Mouse (Mus musculus): Measurements from ENCODE around the gene Zfp867.

The Zfp867 gene

DNA sequence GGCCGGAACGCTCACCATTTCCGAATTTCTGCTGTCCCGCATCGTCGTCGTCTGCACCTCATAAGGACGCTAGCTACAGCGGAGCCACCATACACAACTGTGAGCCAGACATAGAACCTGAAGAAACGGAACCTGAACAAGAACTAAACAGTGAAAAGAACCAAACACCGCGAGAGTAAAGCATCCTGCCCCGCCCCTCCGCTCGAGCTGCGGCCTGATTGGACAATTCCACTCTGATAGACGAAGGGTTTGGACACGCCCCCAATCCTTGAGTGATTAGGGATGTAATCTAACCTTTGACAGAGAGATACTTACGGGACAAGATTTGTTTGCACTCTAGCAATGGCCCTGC is at the start of gene Zfp867:
Zfp867 (minus strand) TSS at position 149 of the 352 bp plus-strand sequence.
- peak; percentile 99 for DNase-seq

DNA sequence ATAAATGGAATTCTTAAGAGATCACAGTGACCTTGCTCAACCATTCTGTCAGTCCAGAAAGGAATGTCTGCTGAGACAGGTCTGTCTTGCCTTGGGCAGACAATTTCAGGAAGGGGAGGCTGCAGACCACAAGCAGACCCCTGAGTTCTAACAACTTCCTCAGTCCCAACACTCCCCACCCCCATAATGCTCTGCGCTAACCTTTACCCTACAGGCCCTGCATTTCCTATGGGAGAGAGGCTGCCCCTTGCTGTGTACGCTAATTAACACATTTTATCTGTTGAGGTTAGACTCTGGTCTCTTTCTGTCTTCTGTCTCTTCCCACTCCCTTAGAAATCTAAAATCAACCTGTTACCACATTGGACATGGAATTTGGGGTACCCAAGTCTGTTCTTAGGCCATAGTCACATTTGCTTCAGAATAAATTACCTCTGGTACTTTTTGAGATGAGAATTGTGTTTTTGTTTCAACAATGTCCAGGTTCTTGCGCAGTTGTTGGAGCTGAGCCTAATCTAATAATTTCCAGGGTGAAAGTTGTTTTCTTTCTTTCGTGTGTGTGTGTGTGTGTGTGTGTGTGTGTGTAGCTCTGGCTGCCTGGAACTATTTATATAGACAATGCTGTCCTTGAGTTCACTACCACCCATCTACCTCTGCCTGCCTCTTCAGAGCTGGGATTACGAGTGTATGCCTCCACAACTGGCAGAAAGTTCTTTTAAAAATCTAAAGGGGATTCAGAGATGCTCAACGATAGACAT is 47.6 kb upstream of the Zfp867 start:
- no peak for DNase-seq

DNA sequence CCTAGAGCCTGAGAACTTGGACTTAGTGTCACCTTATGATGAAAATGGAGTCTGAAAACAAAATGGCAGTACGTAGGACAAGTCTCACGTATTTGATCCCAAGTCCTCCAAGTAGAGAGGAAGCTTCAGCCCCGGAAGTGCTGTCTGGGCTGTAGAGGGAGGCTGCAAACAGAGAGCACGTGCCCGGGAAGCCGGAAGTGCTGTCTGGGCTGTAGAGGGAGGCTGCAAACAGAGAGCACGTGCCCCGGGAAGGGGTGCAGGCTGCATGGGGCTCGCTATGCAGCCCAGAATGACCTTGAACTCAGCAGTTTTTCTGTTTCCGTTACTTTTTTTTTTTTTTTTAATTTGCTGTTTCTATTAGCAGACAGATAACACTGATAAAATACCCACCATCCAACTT is 46.0 kb upstream of the Zfp867 start:
- peak; percentile 96 for DNase-seq

DNA sequence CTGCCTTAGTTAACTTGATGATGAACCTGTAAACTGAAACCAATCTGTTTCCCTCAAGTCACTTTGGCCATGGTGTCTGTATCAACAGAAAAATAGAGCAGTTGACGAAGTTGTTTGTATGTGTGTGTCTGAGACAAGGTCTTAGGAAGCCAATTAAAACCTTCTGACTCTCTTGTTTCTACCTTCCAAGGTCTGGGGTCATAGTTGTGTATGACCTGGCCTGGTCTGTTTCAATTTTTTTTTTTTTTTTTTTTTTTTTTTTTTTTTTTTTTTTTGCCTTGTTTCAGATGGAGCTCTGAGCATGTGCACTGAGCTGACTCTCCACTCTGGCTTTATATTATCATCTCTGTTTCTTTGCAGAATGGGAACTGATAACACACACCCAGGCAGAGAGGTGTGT is 45.2 kb upstream of the Zfp867 start:
- no peak for DNase-seq

- DNase-seq: no peak
Measured at GRCm38 (mm10) chr11:59514789-59515188, 42.5 kb upstream of the Zfp867 start.

- DNase-seq: peak; percentile 90
Measured at GRCm38 (mm10) chr11:59514381-59514780, 42.1 kb upstream of the Zfp867 start.

DNA sequence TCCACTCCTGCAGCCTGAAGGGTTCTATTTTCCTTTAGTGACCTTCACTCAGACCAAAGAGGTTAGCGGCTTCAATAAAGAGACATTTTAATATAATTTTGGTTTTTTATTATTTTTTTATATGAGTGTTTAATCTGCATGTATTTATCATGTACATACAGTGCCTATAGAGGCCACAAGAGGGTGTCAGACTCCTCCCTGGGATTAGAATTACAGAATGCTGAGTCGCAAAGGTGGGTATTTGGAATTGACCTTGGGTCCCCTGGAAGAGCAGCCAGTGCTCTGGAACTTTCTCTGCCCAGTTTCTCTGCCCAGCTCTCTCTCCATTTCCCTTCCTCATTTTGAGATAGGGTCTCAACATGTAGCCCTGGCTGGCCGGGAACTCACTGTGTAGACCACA is 41.3 kb upstream of the Zfp867 start:
- no peak for DNase-seq

GRCm38 (mm10) chr11:59512733-59513132 is 40.5 kb upstream of the Zfp867 start:
- DNase-seq: no peak

DNA sequence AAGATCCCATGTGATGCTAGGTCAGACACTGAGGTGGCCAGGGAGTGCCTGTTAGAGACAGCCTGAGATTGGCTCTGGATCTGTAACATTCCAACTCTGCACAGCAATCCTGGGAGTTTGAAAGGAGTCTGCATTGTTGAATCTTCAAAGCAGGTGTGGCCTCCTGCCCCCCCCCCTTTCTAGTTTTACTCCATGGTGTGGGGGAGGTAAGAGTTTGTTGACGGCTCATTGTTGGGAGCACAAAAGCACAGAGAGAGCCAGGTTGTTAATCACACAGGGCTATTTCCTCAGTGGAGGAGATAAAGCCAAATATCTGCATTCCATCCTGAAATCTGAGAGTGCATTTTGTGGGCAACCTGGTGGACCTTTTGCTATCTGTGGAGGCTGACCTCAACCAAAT is 39.3 kb upstream of the Zfp867 start:
- no peak for DNase-seq

DNA sequence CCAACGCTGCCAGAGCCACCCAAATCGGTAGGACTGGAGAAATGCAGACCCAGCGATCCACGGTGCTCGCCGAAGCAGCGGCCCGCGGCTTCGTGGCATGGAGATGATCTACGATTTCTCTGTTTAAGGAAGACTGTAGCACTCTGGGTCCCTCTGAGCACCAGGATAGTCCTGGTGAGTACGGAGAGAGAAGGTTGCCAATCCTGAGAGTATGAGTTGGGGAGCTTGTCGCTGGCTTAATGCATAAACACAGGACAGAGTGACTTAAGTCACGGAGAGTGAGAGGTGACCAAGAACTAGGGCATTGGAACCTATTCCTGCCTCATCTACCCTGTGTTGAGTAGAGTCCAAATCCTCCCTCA is 34.4 kb upstream of the Zfp867 start:
- DNase-seq: no peak

GRCm38 (mm10) chr11:59505839-59506712 is 33.8 kb upstream of the Zfp867 start:
- peak; percentile 99 for DNase-seq

DNA sequence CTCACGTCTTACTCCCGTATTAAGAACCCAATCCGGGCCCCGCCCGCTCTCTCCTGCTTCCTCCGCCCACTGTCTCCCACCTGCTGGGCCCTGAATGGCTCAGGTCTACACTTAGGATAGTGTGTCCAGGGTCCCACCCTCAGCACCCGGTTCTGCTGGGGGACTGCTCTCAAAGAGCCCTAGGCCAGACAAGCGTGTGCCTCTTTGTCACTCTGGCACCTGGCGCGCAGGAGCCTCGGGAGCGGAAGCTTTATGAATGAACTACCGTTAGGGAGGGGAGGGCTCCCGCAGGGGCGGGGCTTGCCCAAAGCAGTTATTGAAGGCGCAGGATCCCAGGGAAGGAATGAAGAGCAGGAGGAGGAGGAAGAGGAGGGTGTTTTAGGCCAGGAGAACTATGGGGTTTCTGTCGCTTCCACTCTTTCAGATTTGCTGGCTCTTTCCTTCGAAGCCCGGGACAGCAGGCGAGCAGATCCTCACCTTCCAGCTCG is 33.1 kb upstream of the Zfp867 start:
- peak; percentile 96 for DNase-seq

DNA sequence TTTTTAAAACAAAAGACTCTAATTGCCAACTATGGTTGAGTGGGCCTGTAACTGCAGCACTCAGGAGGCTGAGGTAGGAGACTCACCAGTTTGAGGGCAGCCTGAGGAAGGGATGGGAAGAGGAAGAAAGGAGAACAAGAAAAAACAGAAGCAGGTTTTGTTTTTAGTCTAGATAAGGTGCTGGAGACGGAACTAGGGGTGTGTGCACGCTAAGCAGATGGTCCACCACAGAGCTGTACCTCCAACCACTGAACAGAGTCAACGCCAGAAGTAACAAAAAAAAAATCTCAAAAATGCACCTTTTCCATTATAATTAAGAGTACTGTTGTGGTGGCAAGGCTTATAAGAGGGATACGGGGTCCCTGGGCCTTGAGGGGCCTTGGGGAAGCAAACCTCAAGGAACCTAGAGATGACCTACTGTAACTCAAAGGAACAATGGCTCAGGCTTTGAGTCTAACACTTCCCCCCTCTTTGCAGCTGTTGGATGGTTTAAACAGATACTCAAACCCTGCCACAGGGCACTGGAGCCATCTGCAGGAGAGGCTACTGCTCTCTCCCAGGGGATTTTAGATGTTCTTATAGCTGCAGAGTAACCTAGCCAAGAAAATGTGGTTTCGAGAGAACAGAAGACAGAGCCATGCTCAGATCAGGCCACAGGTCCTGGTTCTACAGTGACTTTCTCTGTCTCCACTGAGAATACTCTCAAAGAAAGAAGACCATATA is 29.9 kb upstream of the Zfp867 start:
- DNase-seq: no peak

- DNase-seq: no peak
Measured at GRCm38 (mm10) chr11:59497747-59498146, 25.5 kb upstream of the Zfp867 start.

GRCm38 (mm10) chr11:59496672-59497310 is 24.5 kb upstream of the Zfp867 start:
- no peak for DNase-seq

- no peak for DNase-seq
Measured at GRCm38 (mm10) chr11:59486222-59486621, 13.9 kb upstream of the Zfp867 start.

DNA sequence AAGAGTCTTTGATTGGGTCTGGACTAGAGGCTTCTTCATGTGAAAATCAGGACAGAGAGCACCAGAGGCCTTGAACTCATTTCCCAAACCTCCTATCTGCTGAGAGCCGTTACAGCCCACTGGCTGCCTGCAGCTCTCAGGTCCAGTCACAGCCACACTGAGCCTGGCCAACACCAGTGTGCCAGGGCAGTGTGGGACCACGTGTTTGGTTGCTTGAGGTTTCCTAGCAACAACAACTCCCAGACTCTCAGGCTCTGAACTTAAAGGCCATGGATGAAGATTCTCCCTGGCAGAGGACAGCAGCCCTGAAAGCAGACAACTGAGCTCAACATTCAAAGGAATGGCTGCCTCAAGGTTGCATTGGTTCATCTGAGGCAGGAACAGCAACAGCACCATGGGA is 13.4 kb upstream of the Zfp867 start:
- DNase-seq: no peak

DNA sequence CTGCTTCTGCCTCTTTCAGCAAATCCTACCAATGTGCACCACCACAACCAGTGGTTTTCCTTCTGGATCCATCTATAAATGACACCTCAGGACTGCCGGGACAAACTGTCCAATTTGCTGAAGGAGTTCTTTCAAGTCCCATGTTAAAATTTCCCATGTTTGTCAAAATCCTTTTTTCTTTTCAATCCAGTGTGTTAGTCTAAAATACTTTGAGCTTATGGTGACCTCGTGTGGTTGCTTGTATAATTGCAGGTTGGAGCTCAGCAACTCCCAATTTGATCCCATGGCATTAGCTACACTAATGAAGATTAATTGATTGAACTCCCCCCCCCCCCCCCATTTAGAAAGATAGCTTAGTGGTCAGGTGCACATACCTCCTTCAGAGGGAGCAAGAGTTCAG is 10.9 kb upstream of the Zfp867 start:
- DNase-seq: no peak

GRCm38 (mm10) chr11:59477240-59477639 is 5.0 kb upstream of the Zfp867 start:
- no peak for DNase-seq

- DNase-seq: no peak
Measured at GRCm38 (mm10) chr11:59471413-59472325, 605 bp downstream of the Zfp867 start.

DNA sequence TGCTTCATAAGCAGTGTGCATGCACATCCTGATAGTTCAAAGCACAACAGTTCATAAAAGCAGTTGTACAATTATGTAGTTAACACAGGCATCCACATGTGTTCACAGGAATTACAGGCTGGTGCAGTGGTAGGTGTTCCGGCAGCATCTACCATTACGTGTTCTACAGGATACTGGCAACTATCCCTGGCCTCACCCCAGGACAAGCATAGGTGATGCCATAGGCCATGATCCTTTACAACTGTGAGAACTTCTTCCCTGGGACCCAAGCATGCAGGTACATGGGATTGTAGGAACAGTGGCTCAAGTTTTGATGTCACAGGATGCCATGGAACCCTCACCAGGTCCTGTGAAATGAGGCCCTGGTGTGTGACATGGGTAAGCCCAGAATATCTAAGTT is 11.8 kb downstream of the Zfp867 start:
- peak; percentile 81 for DNase-seq

- peak; percentile 97 for DNase-seq
Measured at GRCm38 (mm10) chr11:59458973-59459372, 13.3 kb downstream of the Zfp867 start.
